Mouse (Mus musculus) hindbrain, embryonic 15.5 days (tissue): Measurements from ENCODE around the gene Mrvi1. TPM values are rescaled to one million over a fixed set of nuclear protein-coding genes. Genes with fewer than 3 reads are reported as not detected.

Source experiments
- ATAC-seq: fragments of 200-750 bp; cut with Nextera tagmentation; 2 replicates; pipeline ENCODE4 v1.8.0; 2017; ENCODE audit warnings: low read depth, moderate number of reproducible peaks, moderate TSS enrichment; ENCODE audit not compliant: low FRiP score
- H3K27ac ChIP-seq: fragments of 300-500 bp; sonication (generic); replicated peaks from 2 replicates; pipeline ENCODE4 v1.5.1; 2015; ENCODE audit warnings: mild to moderate bottlenecking, inconsistent platforms
- H3K27me3 ChIP-seq: fragments of 300-500 bp; sonication (generic); 2 replicates; pipeline ENCODE4 v1.6.1; 2015; ENCODE audit warnings: control low read depth, inconsistent platforms
- H3K36me3 ChIP-seq: fragments of 300-500 bp; sonication (generic); 2 replicates; pipeline ENCODE4 v1.6.1; 2015; ENCODE audit warnings: control low read depth, inconsistent platforms
- H3K4me1 ChIP-seq: fragments of 300-500 bp; sonication (generic); replicated peaks from 2 replicates; pipeline ENCODE4 v1.6.1; 2015; ENCODE audit warnings: control low read depth, inconsistent platforms
- H3K4me2 ChIP-seq: fragments of 300-500 bp; sonication (generic); 2 replicates; pipeline ENCODE4 v1.6.1; 2015; ENCODE audit warnings: moderate library complexity, mild to moderate bottlenecking, inconsistent platforms
- H3K4me3 ChIP-seq: fragments of 300-500 bp; sonication (generic); 2 replicates; pipeline ENCODE4 v1.5.1; 2015; ENCODE audit warnings: mild to moderate bottlenecking, inconsistent platforms
- H3K9ac ChIP-seq: fragments of 300-500 bp; sonication (generic); 2 replicates; pipeline ENCODE4 v1.6.1; 2015; ENCODE audit warnings: inconsistent platforms
- H3K9me3 ChIP-seq: fragments of 300-500 bp; sonication (generic); 2 replicates; pipeline ENCODE4 v1.6.1; 2016; ENCODE audit warnings: control low read depth, inconsistent platforms
- WGBS: fragments of 180-500 bp; shearing (Covaris S2); methylation state at CpG from one replicate; pipeline ENCODE4 v1.1.7; 2015; 5-methylcytosine and 5-hydroxymethylcytosine counted together
- polyA plus RNA-seq: library from polyadenylated mRNA; unstranded; fragments of >200 nt; fragmentation: Nextera tagmentation; extraction: Ambion mirVana; gene quantifications from 2 replicates; pipeline ENCODE4 v1.2.1, GENCODE M21; 2015

Gene Mrvi1
- polyA plus RNA-seq, result 1.1 and 1.2 TPM in 2 replicates

DNA sequence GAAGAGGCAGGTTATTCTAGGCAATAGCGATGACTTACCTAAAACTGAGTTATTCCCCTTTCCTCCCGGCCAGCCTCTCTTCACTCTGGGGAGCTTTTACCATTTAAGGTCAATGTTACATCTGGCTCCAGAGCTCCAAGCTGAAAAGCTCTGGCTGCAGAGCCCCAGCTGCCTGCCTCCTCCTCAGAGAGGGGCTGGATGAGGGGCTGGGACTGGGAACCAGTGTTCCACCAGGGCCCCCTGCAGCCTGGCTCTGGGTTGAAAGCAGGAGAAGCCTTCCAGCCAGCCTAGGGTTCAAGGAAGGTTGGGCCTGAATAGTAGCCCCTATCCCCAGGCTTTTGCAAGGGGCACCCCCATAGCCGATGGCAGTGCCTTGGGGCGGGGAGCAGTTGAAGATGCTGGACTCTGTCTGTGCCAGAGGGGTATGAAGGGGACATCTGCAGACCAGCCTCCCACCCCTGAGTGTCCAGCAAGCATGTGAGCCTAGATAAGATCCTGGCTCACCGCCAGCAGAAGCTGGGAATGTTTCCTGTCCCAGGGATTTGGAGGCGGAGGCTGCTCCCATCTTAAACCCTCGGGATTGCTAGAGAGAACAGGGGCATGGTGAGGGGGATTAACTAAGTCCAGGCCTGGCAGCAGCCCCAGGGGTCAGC is at the start of gene Mrvi1:
Gene Mrvi1, minus strand, starts transcription at position 409 of the 653 bp plus-strand sequence.
- Histone ChIP-seq H3K4me3 (no peak within 1 kb of the TSS), H3K27me3 (no peaks in the 10 kb centered on the region), H3K4me1 (peaks cover 6% of the 10 kb centered on the region; the same call in 1 of the 2 replicates), H3K36me3 (no peaks in the 10 kb centered on the region), H3K27ac (no peak within 1 kb of the TSS), H3K4me2 (no peak within 1 kb of the TSS), H3K9ac (no peak within 1 kb of the TSS), H3K9me3 (no peaks in the 10 kb centered on the region)
- no peak for ATAC-seq
- 67% methylated on average over 7 of the region's 7 CpGs for WGBS

DNA sequence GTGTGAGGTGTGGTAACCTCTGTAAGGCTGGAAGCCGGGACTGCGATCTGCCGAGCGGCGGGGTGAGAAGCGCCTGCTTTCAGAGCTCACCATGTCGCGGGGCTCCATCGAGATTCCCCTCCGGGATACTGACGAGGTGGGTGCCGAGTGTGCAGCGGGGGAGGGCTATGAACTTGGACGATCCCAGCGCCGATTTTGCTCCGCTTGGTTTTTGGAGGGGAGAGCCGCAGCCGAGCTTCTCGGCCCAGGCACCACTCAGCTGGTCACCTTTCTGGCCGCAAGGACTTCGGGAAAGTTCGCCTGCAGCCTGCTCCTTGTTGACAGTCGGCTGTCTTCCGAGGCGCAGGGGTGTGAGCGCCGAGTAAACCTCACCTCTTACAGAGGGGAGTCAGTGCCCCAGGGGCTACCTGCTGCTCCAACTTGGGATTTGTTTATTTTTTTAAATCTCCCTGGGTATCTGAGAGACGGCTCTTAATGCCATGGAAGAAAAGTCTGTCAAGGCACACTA is 46.8 kb upstream of the Mrvi1 start:
- H3K27ac ChIP-seq, result peak overlapping the region; percentile 97
- peak overlapping the region; percentile 65 for H3K9ac ChIP-seq
- H3K36me3 ChIP-seq, result peaks cover 7% of the 10 kb centered on the region
- no peaks in the 10 kb centered on the region for H3K9me3 ChIP-seq
- H3K4me1 ChIP-seq, result peaks cover 29% of the 10 kb centered on the region
- peak; percentile 59 for ATAC-seq
- under 1% methylated on average over 29 of the region's 29 CpGs for WGBS
- no peaks in the 10 kb centered on the region for H3K27me3 ChIP-seq
- H3K4me2 ChIP-seq, result peak overlapping the region; percentile 77
- H3K4me3 ChIP-seq, result peak overlapping the region; percentile 74

DNA sequence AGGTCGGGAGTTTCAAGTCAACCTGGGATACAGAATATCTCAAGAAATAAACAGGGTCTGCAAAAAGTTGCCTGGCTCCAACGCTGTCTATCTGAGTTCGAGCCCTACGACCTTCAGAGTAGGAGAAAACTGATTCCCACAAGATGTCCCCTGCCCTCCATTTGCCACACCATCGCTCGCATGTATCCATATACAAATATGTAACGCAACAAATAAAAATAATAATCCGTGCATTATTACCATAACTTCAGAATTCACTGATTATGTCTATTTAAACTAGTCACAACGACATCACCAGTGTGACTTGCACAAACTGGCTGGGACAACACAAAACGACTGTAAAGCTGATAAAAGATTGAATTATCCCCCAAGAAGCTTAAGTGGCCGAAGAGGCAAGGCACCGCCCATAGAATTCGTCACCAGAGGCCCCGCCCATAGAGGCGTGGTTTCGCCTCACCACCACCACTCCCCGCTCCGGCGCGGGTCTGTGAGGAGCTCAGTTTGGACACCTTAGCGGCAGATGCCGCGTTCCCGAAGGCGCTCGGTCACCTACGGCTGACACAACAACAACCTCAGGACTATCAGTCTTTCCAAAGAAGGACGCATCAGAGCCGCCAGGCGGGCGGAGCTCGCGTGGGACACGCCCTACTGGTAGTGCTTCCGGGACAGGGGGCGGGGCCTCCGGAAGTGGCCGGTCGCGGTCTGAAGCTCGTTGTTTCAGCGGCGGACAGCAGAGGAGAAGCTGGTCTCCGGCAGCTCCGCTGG is 46.2 kb upstream of the Mrvi1 start, which contains the start of gene Ctr9:
Gene Ctr9, plus strand, starts transcription at position 671 of the 765 bp plus-strand sequence.
- Histone ChIP-seq H3K4me3 (peak within 1 kb of the TSS; percentile 74), H3K36me3 (0 out of 2 replicates have a peak, but pooled peaks cover 5% of the 10 kb centered on the region), H3K27me3 (no peaks in the 10 kb centered on the region), H3K4me1 (peaks cover 31% of the 10 kb centered on the region), H3K9ac (peak within 1 kb of the TSS; percentile 65), H3K27ac (peak within 1 kb of the TSS; percentile 97), H3K9me3 (no peaks in the 10 kb centered on the region), H3K4me2 (peak within 1 kb of the TSS; percentile 77)
- 6% methylated on average over 45 of the region's 45 CpGs for WGBS
- ATAC-seq, result peak; percentile 97

DNA sequence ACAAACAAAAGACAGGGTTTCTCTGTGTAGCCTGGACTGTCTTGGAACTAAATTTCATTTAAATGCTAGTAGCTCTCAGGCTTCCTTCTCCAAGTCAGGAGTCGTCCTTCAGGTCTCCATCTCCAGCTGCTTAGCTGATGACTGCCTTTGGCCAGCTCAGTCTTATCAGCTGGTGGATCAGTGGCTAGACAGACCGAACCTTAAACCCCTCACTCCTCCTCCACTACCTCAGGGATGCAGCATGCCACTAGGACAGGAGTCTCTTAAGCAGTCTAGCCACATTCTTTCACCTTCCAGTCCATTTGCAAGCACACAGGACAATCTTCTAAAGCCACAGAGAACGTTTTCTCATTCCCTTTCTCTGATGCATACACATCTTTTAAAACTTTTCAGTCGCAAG is 42.7 kb upstream of the Mrvi1 start:
- ATAC-seq, result no peak
- peaks cover 12% of the 10 kb centered on the region for H3K4me1 ChIP-seq
- no peak overlapping the region for H3K4me2 ChIP-seq
- H3K9ac ChIP-seq, result no peak overlapping the region
- 65% methylated on average over 4 of the region's 4 CpGs for WGBS
- H3K4me3 ChIP-seq, result no peak overlapping the region
- H3K36me3 ChIP-seq, result no peaks in the 10 kb centered on the region
- H3K27me3 ChIP-seq, result no peaks in the 10 kb centered on the region
- H3K27ac ChIP-seq, result no peak overlapping the region
- no peaks in the 10 kb centered on the region for H3K9me3 ChIP-seq

DNA sequence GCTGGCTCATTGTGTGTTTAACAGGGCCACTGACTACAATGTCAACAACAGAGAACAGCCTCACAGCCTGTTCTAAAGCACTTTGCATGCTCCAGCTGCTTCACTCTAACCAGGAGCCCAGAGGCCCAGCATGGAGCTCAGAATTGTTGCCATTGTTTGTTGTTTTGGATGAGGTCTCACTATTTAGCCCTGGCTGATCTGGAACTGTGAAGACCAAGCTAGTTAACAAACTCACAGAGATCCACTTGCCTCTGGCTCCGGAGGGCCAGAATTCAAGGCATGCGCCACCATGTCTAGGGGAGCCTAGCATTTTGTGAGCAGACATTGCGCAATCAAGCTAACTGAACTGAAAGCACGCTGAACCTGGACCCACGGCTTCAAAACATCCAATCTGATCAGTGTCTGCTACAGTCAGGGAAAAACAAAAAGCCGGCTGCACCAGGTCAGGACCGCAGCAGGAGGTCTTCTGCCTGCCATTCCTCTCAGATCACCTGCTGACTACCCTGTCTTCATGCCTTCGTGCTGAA is 41.9 kb upstream of the Mrvi1 start:
- H3K4me2 ChIP-seq, result no peak overlapping the region
- peaks cover 6% of the 10 kb centered on the region; the same call in 1 of the 2 replicates for H3K4me1 ChIP-seq
- H3K9me3 ChIP-seq, result no peaks in the 10 kb centered on the region
- no peak overlapping the region for H3K9ac ChIP-seq
- no peak overlapping the region for H3K4me3 ChIP-seq
- H3K27ac ChIP-seq, result peak overlapping the region; percentile 38; the same call in 1 of the 2 replicates
- H3K36me3 ChIP-seq, result no peaks in the 10 kb centered on the region
- no peaks in the 10 kb centered on the region for H3K27me3 ChIP-seq
- WGBS, result 19% methylated on average over 8 of the region's 8 CpGs
- ATAC-seq, result no peak

DNA sequence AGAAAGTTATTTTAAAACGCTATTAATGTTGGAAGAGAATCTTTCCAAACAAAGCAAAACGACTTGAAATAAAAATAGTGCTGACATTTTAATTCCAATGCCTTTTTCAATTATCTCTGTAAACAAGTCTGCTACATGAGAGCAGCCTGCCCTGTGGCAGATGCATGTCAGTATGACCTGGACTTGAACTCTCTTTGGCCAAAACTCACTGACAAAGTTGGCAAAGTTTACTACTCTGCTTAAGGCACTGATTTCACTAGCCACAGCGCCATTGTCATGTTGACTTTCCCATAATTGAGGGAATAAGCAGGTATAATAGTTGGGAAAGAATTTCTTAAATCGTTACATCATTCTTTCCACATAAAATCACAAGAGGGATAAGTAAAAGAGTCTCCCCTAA is 38.6 kb upstream of the Mrvi1 start:
- Histone ChIP-seq H3K9me3 (no peaks in the 10 kb centered on the region), H3K9ac (no peak overlapping the region), H3K27ac (no peak overlapping the region), H3K36me3 (no peaks in the 10 kb centered on the region), H3K4me2 (no peak overlapping the region), H3K4me3 (no peak overlapping the region), H3K4me1 (peaks cover 6% of the 10 kb centered on the region; the same call in 1 of the 2 replicates), H3K27me3 (no peaks in the 10 kb centered on the region)
- WGBS, result 86% methylated on average over 4 of the region's 4 CpGs
- ATAC-seq, result no peak

DNA sequence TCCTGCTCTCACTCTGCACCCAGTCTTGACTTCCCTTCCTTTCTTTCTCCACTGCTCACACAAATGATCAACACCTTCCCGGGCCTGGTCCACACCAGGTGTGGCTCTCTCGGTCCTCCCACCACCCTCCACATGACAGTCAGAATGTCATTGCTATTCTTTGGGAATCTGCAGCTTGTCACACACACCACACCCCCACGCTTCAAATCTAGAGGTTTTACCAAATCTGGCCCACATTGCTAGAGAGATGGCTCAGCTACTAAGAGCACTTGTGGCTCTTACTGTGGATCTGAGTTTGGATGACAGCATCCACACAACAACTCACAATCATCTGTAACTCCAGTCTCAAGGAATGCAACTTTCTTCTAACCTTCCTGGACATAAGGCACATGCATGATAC is 34.7 kb upstream of the Mrvi1 start:
- WGBS, result 83% methylated on average over 3 of the region's 3 CpGs

DNA sequence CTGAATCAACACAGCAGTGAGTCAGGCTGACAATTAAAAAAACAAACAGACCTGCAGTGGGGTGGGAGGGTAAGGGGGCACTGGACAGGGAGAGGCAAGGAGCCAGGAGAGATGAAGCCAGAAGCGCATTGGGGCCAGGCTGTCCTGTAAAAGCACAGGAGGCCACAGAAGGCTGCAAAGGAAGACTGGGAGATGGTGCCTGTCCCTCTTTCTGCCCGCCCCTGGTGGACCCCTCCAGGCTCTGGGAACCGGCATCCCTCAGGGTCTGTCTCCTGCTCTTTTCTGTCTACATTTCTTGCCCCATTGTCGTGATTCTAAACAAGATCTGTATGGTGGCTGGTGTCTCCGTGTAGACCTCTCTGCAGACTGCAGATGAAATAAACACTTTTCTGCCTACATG is 33.5 kb upstream of the Mrvi1 start:
- WGBS, result 73% methylated on average over 5 of the region's 5 CpGs
- no peak for ATAC-seq
- no peak overlapping the region for H3K4me3 ChIP-seq

More for the DNA sequence above, 34.7 kb upstream of the Mrvi1 start:
- H3K27me3 ChIP-seq, result no peaks in the 10 kb centered on the region
- no peak for ATAC-seq
- no peak overlapping the region for H3K4me2 ChIP-seq
- no peaks in the 10 kb centered on the region for H3K9me3 ChIP-seq
- no peaks in the 10 kb centered on the region for H3K4me1 ChIP-seq
- H3K27ac ChIP-seq, result no peak overlapping the region
- H3K9ac ChIP-seq, result no peak overlapping the region
- no peaks in the 10 kb centered on the region for H3K36me3 ChIP-seq
- H3K4me3 ChIP-seq, result no peak overlapping the region

DNA sequence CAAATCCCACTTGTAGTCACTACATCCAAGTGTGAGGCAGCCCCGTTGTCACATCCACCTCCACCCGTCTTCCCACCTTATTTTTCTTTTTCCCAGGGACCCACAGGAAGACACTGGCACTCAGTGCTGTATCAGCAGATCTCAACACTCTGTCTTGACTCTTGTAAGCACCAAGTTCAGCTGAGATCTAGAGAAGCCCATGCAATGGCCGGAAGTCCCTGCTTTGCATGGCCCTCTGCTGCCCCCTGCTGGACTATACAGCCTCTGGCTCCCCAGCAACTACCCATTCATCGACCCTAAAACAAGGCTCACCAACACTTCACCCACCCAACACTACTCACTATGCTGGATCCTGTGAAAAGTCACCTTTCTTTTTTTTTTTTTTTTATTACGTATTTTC is 32.6 kb upstream of the Mrvi1 start:
- H3K27me3 ChIP-seq, result no peaks in the 10 kb centered on the region
- ATAC-seq, result peak; percentile 86
- 31% methylated on average over 5 of the region's 5 CpGs for WGBS
- H3K9ac ChIP-seq, result no peak overlapping the region
- H3K27ac ChIP-seq, result no peak overlapping the region
- no peaks in the 10 kb centered on the region for H3K9me3 ChIP-seq
- H3K4me2 ChIP-seq, result no peak overlapping the region
- H3K36me3 ChIP-seq, result no peaks in the 10 kb centered on the region
- no peak overlapping the region for H3K4me3 ChIP-seq
- H3K4me1 ChIP-seq, result no peaks in the 10 kb centered on the region

More for the DNA sequence above, 33.5 kb upstream of the Mrvi1 start:
- Histone ChIP-seq H3K4me1 (no peaks in the 10 kb centered on the region), H3K27me3 (no peaks in the 10 kb centered on the region), H3K4me2 (no peak overlapping the region), H3K27ac (no peak overlapping the region), H3K36me3 (no peaks in the 10 kb centered on the region), H3K9me3 (no peaks in the 10 kb centered on the region), H3K9ac (no peak overlapping the region)

DNA sequence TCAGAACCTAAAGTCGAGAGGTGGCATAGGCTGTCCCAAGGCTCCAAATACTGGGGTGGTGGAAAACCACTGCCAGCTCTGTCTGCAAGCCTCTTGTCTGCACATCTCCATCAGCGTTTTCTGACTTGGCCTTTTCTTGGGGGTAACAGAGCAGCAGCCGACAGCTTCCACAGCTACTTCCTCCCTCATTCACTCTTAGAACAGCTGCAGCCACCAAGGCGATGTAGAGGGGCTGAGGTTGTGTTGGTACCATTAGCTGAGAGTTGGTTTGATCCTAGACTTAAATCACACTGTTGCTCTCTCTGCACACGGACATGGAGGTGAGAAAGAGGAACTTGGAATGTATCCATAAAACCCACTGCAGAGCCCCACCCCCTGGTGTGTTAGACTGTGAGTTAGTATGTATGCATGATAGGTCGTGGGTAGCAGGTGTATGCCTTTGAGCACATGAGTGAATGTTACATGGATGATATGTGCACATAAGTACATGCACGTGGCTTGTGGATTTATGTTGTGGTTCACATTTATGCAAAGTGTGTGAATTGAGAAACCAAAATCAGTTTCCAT is 31.9 kb upstream of the Mrvi1 start:
- H3K4me3 ChIP-seq, result no peak overlapping the region
- H3K27me3 ChIP-seq, result no peaks in the 10 kb centered on the region
- no peaks in the 10 kb centered on the region for H3K4me1 ChIP-seq
- WGBS, result 85% methylated on average over 7 of the region's 7 CpGs
- H3K4me2 ChIP-seq, result no peak overlapping the region
- H3K9ac ChIP-seq, result no peak overlapping the region
- no peaks in the 10 kb centered on the region for H3K36me3 ChIP-seq
- no peak for ATAC-seq
- no peak overlapping the region for H3K27ac ChIP-seq
- no peaks in the 10 kb centered on the region for H3K9me3 ChIP-seq

DNA sequence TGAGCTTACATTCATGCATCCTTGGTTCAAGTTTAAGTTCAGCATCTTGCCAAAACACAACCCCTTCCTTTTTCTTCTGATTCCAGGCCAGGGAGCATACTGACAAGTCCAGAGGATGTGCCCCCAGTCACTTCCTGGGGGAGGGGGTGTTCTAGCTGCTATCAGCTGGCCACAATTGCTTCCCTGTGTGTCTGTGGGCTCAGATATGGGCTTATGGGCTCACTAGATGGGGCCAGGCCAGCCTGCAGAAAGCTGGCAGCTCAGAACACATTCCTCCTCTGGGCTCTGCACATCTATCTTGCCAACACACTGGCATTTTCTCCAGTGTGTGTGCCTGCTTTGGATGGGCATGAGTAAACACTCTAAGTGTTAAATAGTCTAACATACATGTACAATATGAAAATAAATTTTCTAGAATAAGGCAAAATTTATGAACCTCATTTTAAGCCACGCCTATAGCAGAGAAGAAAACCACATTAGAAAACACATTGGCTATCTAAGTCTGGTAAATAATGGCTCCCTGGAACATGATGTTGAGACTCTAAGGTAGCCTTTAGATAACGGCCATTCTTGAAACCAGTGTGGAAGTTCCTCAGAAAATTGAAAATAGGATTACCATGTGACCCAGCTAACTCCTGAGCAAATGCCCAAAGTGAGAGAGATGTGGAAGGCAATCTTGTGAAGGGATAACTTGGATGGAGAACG is 22.0 kb upstream of the Mrvi1 start:
- Histone ChIP-seq H3K9me3 (no peaks in the 10 kb centered on the region), H3K4me3 (no peak overlapping the region), H3K4me2 (no peak overlapping the region), H3K27me3 (no peaks in the 10 kb centered on the region), H3K4me1 (no peaks in the 10 kb centered on the region), H3K9ac (no peak overlapping the region), H3K36me3 (no peaks in the 10 kb centered on the region), H3K27ac (no peak overlapping the region)
- no peak for ATAC-seq
- WGBS, result 83% methylated on average over 3 of the region's 3 CpGs
